Comparison of ENCODE assay signal across 14 mouse cellular contexts in the genomic region with DNA sequence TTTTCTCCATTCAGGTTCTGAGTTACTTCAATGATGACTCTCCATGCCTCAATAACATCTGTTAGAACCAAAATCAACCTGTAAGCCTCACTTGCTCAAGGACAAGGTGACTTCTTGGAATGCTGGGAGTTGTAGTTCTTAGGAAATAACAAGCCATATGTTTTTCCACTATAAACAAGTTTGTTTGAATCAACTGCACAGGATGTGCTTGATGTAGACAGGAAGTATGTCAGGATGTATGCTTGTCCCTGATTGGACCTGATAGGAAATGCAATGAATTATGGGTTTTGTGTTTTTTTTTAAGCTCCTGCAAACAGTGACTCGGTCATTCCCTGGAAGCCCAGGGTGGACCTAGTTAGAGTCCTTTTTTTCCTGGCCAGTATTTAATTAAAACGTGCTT.
DNase-seq lines count a peak whose midpoint lies in the region; ATAC-seq and TF ChIP-seq lines count a peak whose summit lies in the region.
"Had no signal": no experiment of that assay in that cellular context is flagged by ENCODE, and none has a peak within 500 bp of the region (broad histone marks: within the 10 kb centered on the region; RNA-seq: fewer than 3 reads in every experiment).

No protein-coding gene starts in this region.

- TF ChIP-seq CTCF in heart, postnatal 0 days (IDR thresholded peaks at IDR 0.05; ENCODE audit: low read depth): no peak
- TF ChIP-seq CTCF in midbrain, postnatal 0 days (IDR thresholded peaks at IDR 0.05): no peak

- H3K27me3 ChIP-seq in heart, postnatal 0 days (ENCODE audit: control insufficient read depth, insufficient read depth, low read length): no peaks in the 10 kb centered on the region
- no peaks in the 10 kb centered on the region for H3K27me3 ChIP-seq in midbrain, embryonic 14.5 days (ENCODE audit: control insufficient read depth, insufficient read depth, low read length)
- no peaks in the 10 kb centered on the region for H3K27me3 ChIP-seq in midbrain, embryonic 11.5 days (ENCODE audit: control insufficient read depth, insufficient read depth, low read length)
- no peaks in the 10 kb centered on the region for H3K27me3 ChIP-seq in midbrain, postnatal 0 days (ENCODE audit: insufficient read depth, low read length)
- H3K27me3 ChIP-seq: embryonic facial prominence, embryonic 12.5 days; kidney, embryonic 15.5 days had no signal

- peak; percentile 16; the same call in 1 of the 2 replicates for ATAC-seq in heart, postnatal 0 days (ENCODE audit: insufficient read depth, low read depth)
- ATAC-seq in midbrain, embryonic 14.5 days (ENCODE audit: low FRiP score, low TSS enrichment): no peak
- no peak for ATAC-seq in midbrain, embryonic 11.5 days (ENCODE audit: low FRiP score)
- ATAC-seq in midbrain, postnatal 0 days (ENCODE audit: low FRiP score): peak; percentile 31; the same call in 1 of the 2 replicates

- no peak overlapping the region for H3K27ac ChIP-seq in heart, postnatal 0 days (ENCODE audit: low read depth)
- H3K27ac ChIP-seq in midbrain, embryonic 14.5 days (replicated peaks; ENCODE audit: low read depth, low read length): no peak overlapping the region
- H3K27ac ChIP-seq in midbrain, embryonic 11.5 days (ENCODE audit: low read depth, low read length): no peak overlapping the region
- H3K27ac ChIP-seq in midbrain, postnatal 0 days (ENCODE audit: low read depth, low read length): no peak overlapping the region
- H3K27ac ChIP-seq: embryonic facial prominence, embryonic 12.5 days; kidney, embryonic 15.5 days; macrophage had no signal

- no peaks in the 10 kb centered on the region for H3K9me3 ChIP-seq in heart, postnatal 0 days (replicated peaks; ENCODE audit: control insufficient read depth, low read length)
- no peaks in the 10 kb centered on the region for H3K9me3 ChIP-seq in midbrain, embryonic 14.5 days (ENCODE audit: control insufficient read depth, low read length)
- H3K9me3 ChIP-seq in midbrain, embryonic 11.5 days (ENCODE audit: control insufficient read depth, low read length): no peaks in the 10 kb centered on the region
- H3K9me3 ChIP-seq in midbrain, postnatal 0 days (ENCODE audit: low read length): no peaks in the 10 kb centered on the region
- H3K9me3 ChIP-seq: embryonic facial prominence, embryonic 12.5 days; kidney, embryonic 15.5 days had no signal

- no peak overlapping the region for H3K9ac ChIP-seq in heart, postnatal 0 days (replicated peaks; ENCODE audit: low read depth, low read length)
- no peak overlapping the region for H3K9ac ChIP-seq in midbrain, embryonic 14.5 days (replicated peaks; ENCODE audit: low read length)
- H3K9ac ChIP-seq in midbrain, embryonic 11.5 days (ENCODE audit: low read length): no peak overlapping the region
- no peak overlapping the region for H3K9ac ChIP-seq in midbrain, postnatal 0 days (replicated peaks; ENCODE audit: low read length, poor library complexity, severe bottlenecking)
- H3K9ac ChIP-seq: embryonic facial prominence, embryonic 12.5 days; kidney, embryonic 15.5 days had no signal

- H3K4me3 ChIP-seq in heart, postnatal 0 days (ENCODE audit: low read depth, low read length): no peak overlapping the region
- no peak overlapping the region for H3K4me3 ChIP-seq in midbrain, embryonic 14.5 days (replicated peaks; ENCODE audit: low read depth, low read length)
- H3K4me3 ChIP-seq in midbrain, embryonic 11.5 days (ENCODE audit: low read depth, low read length): no peak overlapping the region
- no peak overlapping the region for H3K4me3 ChIP-seq in midbrain, postnatal 0 days (ENCODE audit: low read depth, low read length)
- H3K4me3 ChIP-seq: embryonic facial prominence, embryonic 12.5 days; kidney, embryonic 15.5 days had no signal

- no peaks in the 10 kb centered on the region for H3K36me3 ChIP-seq in heart, postnatal 0 days (replicated peaks; ENCODE audit: control insufficient read depth, insufficient read depth, low read length)
- H3K36me3 ChIP-seq in midbrain, embryonic 14.5 days (ENCODE audit: control insufficient read depth, insufficient read depth, low read length): no peaks in the 10 kb centered on the region
- no peaks in the 10 kb centered on the region for H3K36me3 ChIP-seq in midbrain, embryonic 11.5 days (ENCODE audit: control insufficient read depth, insufficient read depth, low read length)
- H3K36me3 ChIP-seq in midbrain, postnatal 0 days (ENCODE audit: insufficient read depth, low read length): no peaks in the 10 kb centered on the region
- H3K36me3 ChIP-seq: embryonic facial prominence, embryonic 12.5 days; kidney, embryonic 15.5 days had no signal

- DNase-seq in heart, postnatal 0 days (ENCODE audit: low spot score): peak; percentile 30
- DNase-seq in heart, postnatal 4 days: no peak
- peak; percentile 68 for DNase-seq in midbrain, embryonic 14.5 days
- no peak for DNase-seq in midbrain, embryonic 11.5 days (ENCODE audit: low spot score, missing footprints)
- DNase-seq in adipocyte (ENCODE audit: low spot score): peak; percentile 29
- DNase-seq in midbrain, postnatal 0 days (ENCODE audit: low spot score): peak; percentile 77
- no peak for DNase-seq in layer of hippocampus, adult 11-12 months (ENCODE audit: low spot score)
- DNase-seq: heart, adult 18-20 months; layer of hippocampus, postnatal 36 days; liver; right cerebral cortex, adult 18-20 months had no signal

- no peak overlapping the region for H3K4me2 ChIP-seq in heart, postnatal 0 days (ENCODE audit: low read depth, low read length)
- no peak overlapping the region for H3K4me2 ChIP-seq in midbrain, embryonic 14.5 days (ENCODE audit: low read length)
- no peak overlapping the region for H3K4me2 ChIP-seq in midbrain, embryonic 11.5 days
- H3K4me2 ChIP-seq in midbrain, postnatal 0 days (ENCODE audit: low read depth, low read length, poor library complexity, severe bottlenecking): no peak overlapping the region
- H3K4me2 ChIP-seq: embryonic facial prominence, embryonic 12.5 days; kidney, embryonic 15.5 days had no signal

- WGBS in heart, postnatal 0 days: 51% methylated on average over 2 of the region's 2 CpGs
- WGBS in midbrain, embryonic 14.5 days: 71% methylated on average over 2 of the region's 2 CpGs
- WGBS in midbrain, embryonic 11.5 days: 70% methylated on average over 2 of the region's 2 CpGs
- 53% methylated on average over 2 of the region's 2 CpGs for WGBS in midbrain, postnatal 0 days

- TF ChIP-seq EP300 in heart, postnatal 0 days (IDR thresholded peaks at IDR 0.05; ENCODE audit: low read depth): peak; percentile 87; the same call in 1 of the 2 replicates

- H3K4me1 ChIP-seq in heart, postnatal 0 days (ENCODE audit: control insufficient read depth, insufficient read depth): peaks cover 8% of the 10 kb centered on the region; the same call in 1 of the 2 replicates
- H3K4me1 ChIP-seq in midbrain, embryonic 14.5 days (ENCODE audit: control insufficient read depth, insufficient read depth, low read length): peaks cover 5% of the 10 kb centered on the region; the same call in 1 of the 2 replicates
- H3K4me1 ChIP-seq in midbrain, embryonic 11.5 days (ENCODE audit: control insufficient read depth, insufficient read depth, low read length): no peaks in the 10 kb centered on the region
- H3K4me1 ChIP-seq in midbrain, postnatal 0 days (ENCODE audit: insufficient read depth, low read length): no peaks in the 10 kb centered on the region
- H3K4me1 ChIP-seq: kidney, embryonic 15.5 days had no signal

Comparison
In these comparisons a context has a peak if more than half of its experiments do, and no peak if none do; other contexts are left out.
1. ATAC-seq: peak in heart, postnatal 0 days (single experiment) and midbrain, postnatal 0 days (single experiment); none in midbrain, embryonic 14.5 days (single experiment) and midbrain, embryonic 11.5 days (single experiment).
2. DNase-seq: peak in heart, postnatal 0 days (single experiment), midbrain, embryonic 14.5 days (single experiment), adipocyte (single experiment) and midbrain, postnatal 0 days (single experiment); none in heart, postnatal 4 days (single experiment), midbrain, embryonic 11.5 days (single experiment) and layer of hippocampus, adult 11-12 months (single experiment).